Mouse (Mus musculus): Measurements from ENCODE around the gene Nup153. TPM values are rescaled to one million over a fixed set of nuclear protein-coding genes. Genes with fewer than 3 reads are reported as not detected.

Nup153 gene
- polyA plus RNA-seq, 1 experiment: 11.6 TPM

GRCm38 (mm10) chr13:46743821-46744220 lies 16.1 kb upstream of the Nup153 start:
- H3K79me2 ChIP-seq (ENCODE audit: control insufficient read depth, insufficient read depth): no peaks in the 10 kb centered on the region
- H3ac ChIP-seq (ENCODE audit: control insufficient read depth, insufficient read length): no peak overlapping the region
- H3K4me2 ChIP-seq (ENCODE audit: low read depth): no peak overlapping the region
- H3K27me3 ChIP-seq (ENCODE audit: control insufficient read depth, insufficient read depth, insufficient read length): no peaks in the 10 kb centered on the region
- no peaks in the 10 kb centered on the region for H3K36me3 ChIP-seq (ENCODE audit: control insufficient read depth, insufficient read depth)
- TF ChIP-seq MYOG (IDR thresholded peaks at IDR 0.05; ENCODE audit: control insufficient read depth in 1 of 3, insufficient read depth in 1 of 3, insufficient read length in 2 of 3, low read depth in 2 of 3): no peak
- no peak for TF ChIP-seq TCF12 (IDR thresholded peaks at IDR 0.05; ENCODE audit: insufficient read depth, poor library complexity, severe bottlenecking)
- no peak overlapping the region for H3K4me3 ChIP-seq

DNA sequence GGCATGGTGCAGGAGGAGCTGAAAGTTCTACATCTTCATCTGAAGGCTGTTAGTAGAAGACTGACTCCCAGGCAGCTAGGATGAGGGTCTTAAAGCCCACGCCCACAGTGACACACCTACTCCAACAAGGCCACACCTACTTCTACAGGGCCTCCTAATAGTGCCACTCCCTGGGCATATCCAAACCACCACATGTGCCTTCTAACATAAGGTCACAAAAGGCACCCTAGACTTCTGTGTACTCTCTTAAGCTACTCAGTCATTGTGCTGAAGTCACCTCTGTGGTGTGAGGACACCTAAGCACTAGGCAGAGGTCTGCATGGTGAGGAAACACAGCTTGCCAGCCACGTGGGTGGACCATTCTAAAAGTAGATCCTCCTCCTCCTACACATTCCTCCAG lies 14.6 kb upstream of the Nup153 start:
- Histone ChIP-seq H3K27me3 (ENCODE audit: control insufficient read depth, insufficient read depth, insufficient read length) (no peaks in the 10 kb centered on the region), H3ac (ENCODE audit: control insufficient read depth, insufficient read length) (no peak overlapping the region), H3K4me2 (ENCODE audit: low read depth) (no peak overlapping the region), H3K79me2 (ENCODE audit: control insufficient read depth, insufficient read depth) (no peaks in the 10 kb centered on the region), H3K4me3 (no peak overlapping the region), H3K36me3 (ENCODE audit: control insufficient read depth, insufficient read depth) (no peaks in the 10 kb centered on the region)
- TF ChIP-seq REST (IDR thresholded peaks at IDR 0.05; ENCODE audit: insufficient read depth, insufficient read length): no peak
- TF ChIP-seq MAX (IDR thresholded peaks at IDR 0.05; ENCODE audit: low read depth): no peak
- no peak for TF ChIP-seq POLR2A (IDR thresholded peaks at IDR 0.05; ENCODE audit: insufficient read length, low read depth)
- TF ChIP-seq MYOD1 (IDR thresholded peaks at IDR 0.05; ENCODE audit: control insufficient read depth in 1 of 3, insufficient read length in 2 of 3, low read depth in 2 of 3): no peak
- no peak for TF ChIP-seq SRF (IDR thresholded peaks at IDR 0.05; ENCODE audit: control insufficient read depth, insufficient read length, low read depth)
- no peak for TF ChIP-seq E2F4 (IDR thresholded peaks at IDR 0.05; ENCODE audit: insufficient read depth)
- no peak for TF ChIP-seq TCF12 (IDR thresholded peaks at IDR 0.05; ENCODE audit: insufficient read depth, poor library complexity, severe bottlenecking)
- TF ChIP-seq CEBPB (IDR thresholded peaks at IDR 0.05; ENCODE audit: insufficient read depth, poor library complexity, severe bottlenecking): no peak
- no peak for TF ChIP-seq POLR2AphosphoS2 (IDR thresholded peaks at IDR 0.05; ENCODE audit: insufficient read length, low read depth)
- TF ChIP-seq TCF3 (IDR thresholded peaks at IDR 0.05; ENCODE audit: insufficient read length, low read depth): no peak
- TF ChIP-seq USF1 (IDR thresholded peaks at IDR 0.05; ENCODE audit: low read depth): no peak
- no peak for TF ChIP-seq MYOG (IDR thresholded peaks at IDR 0.05; ENCODE audit: control insufficient read depth in 1 of 3, insufficient read depth in 1 of 3, insufficient read length in 2 of 3, low read depth in 2 of 3)

GRCm38 (mm10) chr13:46739426-46739825 lies 11.7 kb upstream of the Nup153 start:
- Histone ChIP-seq H3K4me2 (ENCODE audit: low read depth) (no peak overlapping the region), H3K4me3 (no peak overlapping the region), H3K27me3 (ENCODE audit: control insufficient read depth, insufficient read depth, insufficient read length) (no peaks in the 10 kb centered on the region), H3K79me2 (ENCODE audit: control insufficient read depth, insufficient read depth) (no peaks in the 10 kb centered on the region), H3K36me3 (ENCODE audit: control insufficient read depth, insufficient read depth) (no peaks in the 10 kb centered on the region), H3ac (ENCODE audit: control insufficient read depth, insufficient read length) (no peak overlapping the region)
- TF ChIP-seq POLR2A (IDR thresholded peaks at IDR 0.05; ENCODE audit: insufficient read length, low read depth) (no peak), MAX (IDR thresholded peaks at IDR 0.05; ENCODE audit: low read depth) (no peak), TCF3 (IDR thresholded peaks at IDR 0.05; ENCODE audit: insufficient read length, low read depth) (no peak), SRF (IDR thresholded peaks at IDR 0.05; ENCODE audit: control insufficient read depth, insufficient read length, low read depth) (no peak), MYOG (IDR thresholded peaks at IDR 0.05; ENCODE audit: control insufficient read depth in 1 of 3, insufficient read depth in 1 of 3, insufficient read length in 2 of 3, low read depth in 2 of 3) (no peak), E2F4 (IDR thresholded peaks at IDR 0.05; ENCODE audit: insufficient read depth) (no peak), USF1 (IDR thresholded peaks at IDR 0.05; ENCODE audit: low read depth) (no peak), REST (IDR thresholded peaks at IDR 0.05; ENCODE audit: insufficient read depth, insufficient read length) (no peak), CEBPB (IDR thresholded peaks at IDR 0.05; ENCODE audit: insufficient read depth, poor library complexity, severe bottlenecking) (no peak), POLR2AphosphoS2 (IDR thresholded peaks at IDR 0.05; ENCODE audit: insufficient read length, low read depth) (no peak), MYOD1 (IDR thresholded peaks at IDR 0.05; ENCODE audit: control insufficient read depth in 1 of 3, insufficient read length in 2 of 3, low read depth in 2 of 3) (no peak), TCF12 (IDR thresholded peaks at IDR 0.05; ENCODE audit: insufficient read depth, poor library complexity, severe bottlenecking) (no peak)

DNA sequence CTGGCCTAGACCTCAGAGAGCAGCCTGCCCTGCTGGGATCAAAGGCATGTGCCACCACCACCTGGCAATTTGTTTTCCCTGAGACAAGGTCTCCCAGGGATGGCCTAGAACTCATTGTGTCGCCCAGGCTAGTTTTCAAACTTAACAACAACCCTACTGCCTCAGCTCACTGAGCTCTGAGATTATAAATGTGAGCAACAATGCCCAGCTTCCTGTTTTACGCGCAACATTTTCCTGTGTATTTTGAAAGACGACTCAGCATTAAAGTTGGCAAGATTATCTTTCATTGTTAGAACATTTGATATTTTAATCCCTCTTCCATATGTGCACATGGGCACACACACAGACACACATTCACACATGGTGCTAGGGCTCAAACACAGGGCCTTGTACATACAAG lies 9.7 kb upstream of the Nup153 start:
- Histone ChIP-seq H3K79me2 (ENCODE audit: control insufficient read depth, insufficient read depth) (no peaks in the 10 kb centered on the region), H3ac (ENCODE audit: control insufficient read depth, insufficient read length) (no peak overlapping the region), H3K4me2 (ENCODE audit: low read depth) (no peak overlapping the region), H3K4me3 (no peak overlapping the region), H3K27me3 (ENCODE audit: control insufficient read depth, insufficient read depth, insufficient read length) (no peaks in the 10 kb centered on the region), H3K36me3 (ENCODE audit: control insufficient read depth, insufficient read depth) (no peaks in the 10 kb centered on the region)
- TF ChIP-seq TCF3 (IDR thresholded peaks at IDR 0.05; ENCODE audit: insufficient read length, low read depth) (no peak), SRF (IDR thresholded peaks at IDR 0.05; ENCODE audit: control insufficient read depth, insufficient read length, low read depth) (no peak), REST (IDR thresholded peaks at IDR 0.05; ENCODE audit: insufficient read depth, insufficient read length) (no peak), CEBPB (IDR thresholded peaks at IDR 0.05; ENCODE audit: insufficient read depth, poor library complexity, severe bottlenecking) (no peak), E2F4 (IDR thresholded peaks at IDR 0.05; ENCODE audit: insufficient read depth) (no peak), MAX (IDR thresholded peaks at IDR 0.05; ENCODE audit: low read depth) (no peak), TCF12 (IDR thresholded peaks at IDR 0.05; ENCODE audit: insufficient read depth, poor library complexity, severe bottlenecking) (no peak), MYOD1 (IDR thresholded peaks at IDR 0.05; ENCODE audit: control insufficient read depth in 1 of 3, insufficient read length in 2 of 3, low read depth in 2 of 3) (no peak), POLR2AphosphoS2 (IDR thresholded peaks at IDR 0.05; ENCODE audit: insufficient read length, low read depth) (no peak), USF1 (IDR thresholded peaks at IDR 0.05; ENCODE audit: low read depth) (no peak), POLR2A (IDR thresholded peaks at IDR 0.05; ENCODE audit: insufficient read length, low read depth) (no peak), MYOG (IDR thresholded peaks at IDR 0.05; ENCODE audit: control insufficient read depth in 1 of 3, insufficient read depth in 1 of 3, insufficient read length in 2 of 3, low read depth in 2 of 3) (no peak)

DNA sequence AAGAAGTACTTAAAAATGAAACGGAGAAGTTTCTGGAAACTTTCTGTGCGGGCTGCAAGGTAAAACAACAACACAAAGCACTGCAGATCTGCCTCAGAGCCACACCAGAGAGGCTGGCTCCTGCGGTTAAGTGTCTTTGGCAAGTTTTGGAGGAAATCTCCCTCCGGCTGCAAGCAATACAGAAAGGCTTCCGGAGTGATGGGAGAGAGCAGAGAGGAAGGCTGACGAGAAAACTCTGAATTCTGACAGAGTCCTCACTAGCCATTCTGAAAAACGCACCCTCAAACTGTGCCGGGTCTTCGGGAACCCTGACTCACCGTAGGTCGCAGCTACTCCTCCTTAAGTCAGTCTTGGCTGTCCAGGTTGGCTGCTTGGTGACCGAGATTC lies 8.7 kb upstream of the Nup153 start:
- H3K79me2 ChIP-seq (ENCODE audit: control insufficient read depth, insufficient read depth): no peaks in the 10 kb centered on the region
- H3K4me3 ChIP-seq: peak overlapping the region; percentile 25
- no peak for TF ChIP-seq REST (IDR thresholded peaks at IDR 0.05; ENCODE audit: insufficient read depth, insufficient read length)
- TF ChIP-seq SRF (IDR thresholded peaks at IDR 0.05; ENCODE audit: control insufficient read depth, insufficient read length, low read depth): no peak
- H3ac ChIP-seq (ENCODE audit: control insufficient read depth, insufficient read length): no peak overlapping the region
- no peaks in the 10 kb centered on the region for H3K27me3 ChIP-seq (ENCODE audit: control insufficient read depth, insufficient read depth, insufficient read length)
- H3K4me2 ChIP-seq (ENCODE audit: low read depth): peak overlapping the region; percentile 89
- H3K36me3 ChIP-seq (ENCODE audit: control insufficient read depth, insufficient read depth): no peaks in the 10 kb centered on the region

Measured in myocyte (in vitro differentiated cells).